Mouse (Mus musculus) MEL (cell line): ENCODE data around the gene Hs6st3. TPM values are rescaled to one million over a fixed set of nuclear protein-coding genes. Genes with fewer than 3 reads are reported as not detected.

Experiments used
- DNase-seq: peaks from one replicate; pipeline ENCODE4 v3.0.0; 2011; ENCODE audit warnings: low read depth, low spot score
- H3K27ac ChIP-seq: 2 replicates; pipeline ENCODE4 v1.5.1; 2012; ENCODE audit warnings: low read depth, mild to moderate bottlenecking, control low read depth, low read length, moderate library complexity; ENCODE audit not compliant: control insufficient read depth
- H3K27me3 ChIP-seq, 2 experiments: fragments of 150-350 bp in 1 of 2; sonication (generic) in 1 of 2; 2 replicates each; pipeline ENCODE4 v1.6.1; 2012; ENCODE audit warnings: low read length in 2 of 2, mild to moderate bottlenecking in 2 of 2, improper control_type of control experiment in 1 of 2, moderate library complexity in 1 of 2; ENCODE audit not compliant: insufficient read depth in 2 of 2, control insufficient read depth in 1 of 2
- H3K36me3 ChIP-seq, 2 experiments: 2 replicates each; pipeline ENCODE4 v1.6.1; 2012 to 2014; ENCODE audit warnings: low read length in 2 of 2, improper control_type of control experiment in 1 of 2, inconsistent platforms in 1 of 2, mild to moderate bottlenecking in 1 of 2; ENCODE audit not compliant: insufficient read depth in 2 of 2, control insufficient read depth in 1 of 2
- H3K4me1 ChIP-seq, 2 experiments: fragments of 150-350 bp in 1 of 2; sonication (generic) in 1 of 2; 2 replicates each; pipeline ENCODE4 v1.6.1; 2012; ENCODE audit warnings: low read length in 2 of 2, improper control_type of control experiment in 1 of 2, mild to moderate bottlenecking in 1 of 2; ENCODE audit not compliant: insufficient read depth in 2 of 2, control insufficient read depth in 1 of 2
- H3K4me3 ChIP-seq, 2 experiments: fragments of 150-350 bp in 1 of 2; sonication (generic) in 1 of 2; 2 replicates each; pipeline ENCODE4 v1.5.1; 2012; ENCODE audit warnings: low read depth in 2 of 2, low read length in 2 of 2, mild to moderate bottlenecking in 2 of 2, moderate library complexity in 2 of 2, control low read depth in 1 of 2, improper control_type of control experiment in 1 of 2; ENCODE audit not compliant: control insufficient read depth in 1 of 2, insufficient read depth in 1 of 2
- H3K79me2 ChIP-seq: 2 replicates; pipeline ENCODE4 v1.6.1; 2012; ENCODE audit warnings: mild to moderate bottlenecking, low read length, moderate library complexity; ENCODE audit not compliant: control insufficient read depth, poor library complexity, insufficient read depth
- H3K9ac ChIP-seq: 2 replicates; pipeline ENCODE4 v1.6.1; 2012; ENCODE audit warnings: low read depth, mild to moderate bottlenecking, control low read depth, low read length, moderate library complexity; ENCODE audit not compliant: control insufficient read depth, poor library complexity, severe bottlenecking
- H3K9me3 ChIP-seq: fragments of 150-350 bp; sonication (generic); replicated peaks from 2 replicates; pipeline ENCODE4 v1.6.1; 2012; ENCODE audit warnings: mild to moderate bottlenecking, low read length, improper control_type of control experiment, moderate library complexity; ENCODE audit not compliant: insufficient read depth
- CHD2 ChIP-seq: IDR thresholded peaks from 2 replicates; pipeline ENCODE4 v1.6.1; 2011; ENCODE audit warnings: low read length, improper control_type of control experiment
- ELF1 ChIP-seq: IDR thresholded peaks from 2 replicates; pipeline ENCODE4 v1.6.1; 2014; ENCODE audit warnings: low read depth, mild to moderate bottlenecking, inconsistent platforms, low read length, improper control_type of control experiment, moderate library complexity
- EP300 ChIP-seq, 2 experiments: IDR thresholded peaks; 2 replicates each; pipeline ENCODE4 v1.6.1; 2011; ENCODE audit warnings: improper control_type of control experiment in 2 of 2, low read length in 2 of 2, low read depth in 1 of 2, mild to moderate bottlenecking in 1 of 2
- ETS1 ChIP-seq: IDR thresholded peaks from 2 replicates; pipeline ENCODE4 v1.6.1; 2012; ENCODE audit warnings: low read depth, mild to moderate bottlenecking, inconsistent platforms, low read length, improper control_type of control experiment, moderate library complexity
- GABPA ChIP-seq: IDR thresholded peaks from 2 replicates; pipeline ENCODE4 v1.6.1; 2012; ENCODE audit warnings: low read depth, mild to moderate bottlenecking, inconsistent platforms, low read length, improper control_type of control experiment, moderate library complexity
- MAX ChIP-seq: IDR thresholded peaks from 2 replicates; pipeline ENCODE4 v1.6.1; 2011; ENCODE audit warnings: low read length, improper control_type of control experiment
- MEF2A ChIP-seq: IDR thresholded peaks from 2 replicates; pipeline ENCODE4 v1.6.1; 2014; ENCODE audit warnings: low read depth, mild to moderate bottlenecking, inconsistent platforms, low read length, improper control_type of control experiment; ENCODE audit not compliant: poor library complexity, insufficient replicate concordance, severe bottlenecking; ENCODE audit errors: extremely low read depth
- NELFE ChIP-seq: IDR thresholded peaks from 2 replicates; pipeline ENCODE4 v1.6.1; 2011; ENCODE audit warnings: low read depth, low read length, improper control_type of control experiment
- NRF1 ChIP-seq: IDR thresholded peaks from 2 replicates; pipeline ENCODE4 v1.6.1; 2014; ENCODE audit warnings: low read depth, mild to moderate bottlenecking, inconsistent platforms, low read length, improper control_type of control experiment, moderate library complexity; ENCODE audit not compliant: poor library complexity, insufficient read depth, severe bottlenecking
- POLR2AphosphoS2 ChIP-seq: IDR thresholded peaks from 2 replicates; pipeline ENCODE4 v1.6.1; 2011; ENCODE audit warnings: low read length, improper control_type of control experiment
- SMC3 ChIP-seq: IDR thresholded peaks from 2 replicates; pipeline ENCODE4 v1.6.1; 2011; ENCODE audit warnings: low read depth, low read length, improper control_type of control experiment
- TBP ChIP-seq: IDR thresholded peaks from 2 replicates; pipeline ENCODE4 v1.8.0; 2011; ENCODE audit warnings: low read depth, low read length, improper control_type of control experiment
- USF1 ChIP-seq: IDR thresholded peaks from 2 replicates; pipeline ENCODE4 v1.6.1; 2014; ENCODE audit warnings: low read depth, mild to moderate bottlenecking, inconsistent platforms, low read length, improper control_type of control experiment, moderate library complexity
- ZC3H11A ChIP-seq: IDR thresholded peaks from 2 replicates; pipeline ENCODE4 v1.6.1; 2012; ENCODE audit warnings: low read depth, mild to moderate bottlenecking, inconsistent platforms, low read length, improper control_type of control experiment
- ZKSCAN1 ChIP-seq: IDR thresholded peaks from 2 replicates; pipeline ENCODE4 v1.6.1; 2012; ENCODE audit warnings: low read depth, mild to moderate bottlenecking, inconsistent platforms, low read length, improper control_type of control experiment, moderate library complexity
- polyA plus RNA-seq, 2 experiments: library from polyadenylated mRNA; stranded (reverse) in 1 of 2; unstranded in 1 of 2; fragments of >175 nt in 1 of 2; fragments of >200 nt in 1 of 2; gene quantifications; 2 replicates each; pipeline versions ENCODE4 v1.2.1 to v1.2.4; 2012; ENCODE audit warnings: low replicate concordance in 2 of 2, low read depth in 1 of 2; ENCODE audit not compliant: insufficient read length in 2 of 2, insufficient read depth in 1 of 2, missing spikeins in 1 of 2
- total RNA-seq: library from RNA; depleted of rRNA; stranded (reverse); fragments of 300-350 nt; gene quantifications from 2 replicates; pipeline ENCODE4 v1.2.3, GENCODE M21; 2012

The Hs6st3 gene
- total and polyA plus RNA-seq, 3 experiments, result not detected

GRCm38 (mm10) chr14:119789457-119789856 lies 651.3 kb downstream of the Hs6st3 start:
- Histone ChIP-seq H3K27me3 (no peaks in the 10 kb centered on the region), H3K9ac (no peak overlapping the region), H3K79me2 (no peaks in the 10 kb centered on the region), H3K9me3 (no peaks in the 10 kb centered on the region), H3K27ac (no peak overlapping the region), H3K36me3 (no peaks in the 10 kb centered on the region), H3K4me3 (no peak overlapping the region), H3K4me1 (no peaks in the 10 kb centered on the region)
- TF ChIP-seq ZKSCAN1, result no peak
- TF ChIP-seq TBP, result no peak
- no peak for TF ChIP-seq NRF1
- no peak for TF ChIP-seq GABPA
- TF ChIP-seq ETS1, result no peak
- no peak for TF ChIP-seq SMC3
- no peak for DNase-seq

GRCm38 (mm10) chr14:119797172-119797850 lies 659.2 kb downstream of the Hs6st3 start:
- no peaks in the 10 kb centered on the region for H3K79me2 ChIP-seq
- TF ChIP-seq EP300 (IDR thresholded peaks at IDR 0.05; ENCODE audit: low read depth in 1 of 2, low read length in 2 of 2), result no peak
- TF ChIP-seq POLR2AphosphoS2, result no peak
- no peak for TF ChIP-seq CHD2
- TF ChIP-seq MEF2A, result no peak
- no peak for TF ChIP-seq NELFE
- no peak for TF ChIP-seq ELF1
- TF ChIP-seq, all 39 proteins: peak for 0
- Histone ChIP-seq H3K9ac (no peak overlapping the region), H3K27me3 (no peaks in the 10 kb centered on the region), H3K4me1 (no peaks in the 10 kb centered on the region), H3K9me3 (no peaks in the 10 kb centered on the region), H3K36me3 (no peaks in the 10 kb centered on the region), H3K4me3 (no peak overlapping the region), H3K27ac (no peak overlapping the region)
- DNase-seq, result no peak

- TF ChIP-seq EP300 (IDR thresholded peaks at IDR 0.05; ENCODE audit: low read depth in 1 of 2, low read length in 2 of 2) (no peak), ZC3H11A (no peak), MEF2A (no peak), USF1 (no peak), MAX (no peak), CHD2 (no peak)
- TF ChIP-seq, all 39 proteins: peak for 0
- Histone ChIP-seq H3K27me3 (no peaks in the 10 kb centered on the region), H3K4me3 (no peak overlapping the region), H3K79me2 (no peaks in the 10 kb centered on the region), H3K9me3 (no peaks in the 10 kb centered on the region), H3K9ac (no peak overlapping the region), H3K27ac (no peak overlapping the region), H3K4me1 (no peaks in the 10 kb centered on the region), H3K36me3 (no peaks in the 10 kb centered on the region)
- DNase-seq, result no peak
These were observed 660.4 kb downstream of the Hs6st3 start for GRCm38 (mm10) chr14:119798561-119798960.
